Mouse (Mus musculus) Patski (cell line): ENCODE results near the gene Ostn. TPM values are rescaled to one million over a fixed set of nuclear protein-coding genes. Genes with fewer than 3 reads are reported as not detected.

Source experiments
- ATAC-seq: fragments of 100-300 bp; one replicate; pipeline ENCODE4 v1.8.0; 2021
- CTCF ChIA-PET: fragments of 350-600 bp; sonication (Branson Sonifier 250); formaldehyde crosslinking; loops from one replicate; lab custom pipeline; 2022; ENCODE audit warnings: inconsistent platforms; lab: Charles Lee
- POLR2A ChIA-PET: fragments of 350-600 bp; sonication (Branson Sonifier 250); formaldehyde crosslinking; loops from one replicate; lab custom pipeline; 2022; ENCODE audit warnings: antibody characterized with exemption, inconsistent platforms; lab: Charles Lee
- DNase-seq: peaks from one replicate; pipeline ENCODE4 v3.0.0-alpha.2; 2011; ENCODE audit warnings: low read depth, low spot score
- H3K27me3 ChIP-seq: fragments of 371-371 bp; one replicate; pipeline ENCODE4 v1.5.1; 2021
- CTCF ChIP-seq: fragments of 100-300 bp; IDR thresholded peaks from one replicate; pipeline ENCODE4 v1.5.1; 2021
- in situ Hi-C: fragments of 300-500 bp; cut with MboI; formaldehyde crosslinking; loops from 3 replicates; pipeline ENCODE4 v1.11.1; 2018; ENCODE audit warnings: low pct_unique_long_range_greater_than_20kb, mixed read lengths
- polyA plus RNA-seq: library from polyadenylated mRNA; unstranded; gene quantifications from one replicate; pipeline ENCODE4 v1.2.3, GENCODE M21; 2021

The Ostn gene
- polyA plus RNA-seq, 1 experiment from 2014 or later = 0.23 TPM

- no peak for ATAC-seq
- no peak for TF ChIP-seq CTCF
- ChIA-PET POLR2A (no interaction called here), CTCF (interaction anchor here (1.3 kb wide), 1 partner anchor 9 kb away, joined by 3 read pairs; no protein-coding TSS in a partner anchor)
- no peaks in the 10 kb centered on the region for H3K27me3 ChIP-seq
- in situ Hi-C loops = loop anchor here (10.0 kb wide), 1 partner anchor 794 kb away; no protein-coding TSS in a partner anchor
- DNase-seq = no peak
These were observed 91.9 kb downstream of the Ostn start for GRCm38 (mm10) chr16:27399026-27399718.

GRCm38 (mm10) chr16:27399719-27400253 is 92.5 kb downstream of the Ostn start:
- CTCF ChIA-PET = interaction anchor here (0.8 to 1.3 kb wide), 3 partner anchors 9 to 178 kb away, joined by 3 to 4 read pairs (median 3); no protein-coding TSS in a partner anchor
- TF ChIP-seq CTCF = no peak
- H3K27me3 ChIP-seq = no peaks in the 10 kb centered on the region
- no peak for DNase-seq
- ATAC-seq = no peak
- POLR2A ChIA-PET = no interaction called here
- in situ Hi-C loops = loop anchor here (10.0 kb wide), 1 partner anchor 795 kb away; no protein-coding TSS in a partner anchor

Other genes with a start within 250 kb of the Ostn start
- not detected for gene Uts2b, start 62.8 kb downstream of the Ostn start, polyA plus RNA-seq
- 120 TPM for gene Ccdc50, start 81.4 kb downstream of the Ostn start, polyA plus RNA-seq